ENCODE assay signal across 8 mouse cellular contexts in genomic region chr1:23491041-23491440, GRCm38 (mm10).
DNase-seq lines count a peak whose midpoint lies in the region; ATAC-seq lines count a peak whose summit lies in the region.
"Had no signal": no experiment of that assay in that cellular context is flagged by ENCODE, and none has a peak within 500 bp of the region (broad histone marks: within the 10 kb centered on the region; RNA-seq: fewer than 3 reads in every experiment).

No protein-coding gene starts in this region.

- no peak for DNase-seq in kidney, adult 18-20 months
- peak; percentile 85 for DNase-seq in cerebellum, adult 9-10 months
- DNase-seq in mesoderm, embryonic 11.5 days (ENCODE audit: low read depth, low spot score) = peak; percentile 11
- DNase-seq in spleen, postnatal 14 days (ENCODE audit: low spot score in 2 of 2) = no peak
- DNase-seq in thymus, postnatal 0 days (ENCODE audit: low spot score) = no peak
- DNase-seq: thymus, adult 2 months had no signal

- H3K27ac ChIP-seq in kidney, embryonic 15.5 days = peak overlapping the region; percentile 50; the same call in 1 of the 2 replicates

- H3K4me1 ChIP-seq in kidney, embryonic 15.5 days = peaks cover 12% of the 10 kb centered on the region

- H3K36me3 ChIP-seq in kidney, embryonic 15.5 days = no peaks in the 10 kb centered on the region

- no peak overlapping the region for H3K4me3 ChIP-seq in kidney, embryonic 15.5 days (replicated peaks)

- 41% methylated on average over 6 of the region's 6 CpGs for WGBS in kidney, embryonic 15.5 days

- ATAC-seq in kidney, embryonic 15.5 days (replicated peaks; ENCODE audit: low FRiP score) = peak; percentile 47; the same call in 1 of the 2 replicates
- ATAC-seq in cerebellum, adult (ENCODE audit: insufficient number of reproducible peaks, low FRiP score, low TSS enrichment) = peak; percentile 72

- no peaks in the 10 kb centered on the region for H3K9me3 ChIP-seq in kidney, embryonic 15.5 days (replicated peaks)

- H3K27me3 ChIP-seq in kidney, embryonic 15.5 days = no peaks in the 10 kb centered on the region

- no peak overlapping the region for H3K9ac ChIP-seq in kidney, embryonic 15.5 days

- peak overlapping the region; percentile 38; the same call in 1 of the 2 replicates for H3K4me2 ChIP-seq in kidney, embryonic 15.5 days

Comparison
In these comparisons a context has a peak if more than half of its experiments do, and no peak if none do; other contexts are left out.
1. DNase-seq: peak in cerebellum, adult 9-10 months (single experiment) and mesoderm, embryonic 11.5 days (single experiment); none in kidney, adult 18-20 months (single experiment), spleen, postnatal 14 days (0 of 2) and thymus, postnatal 0 days (single experiment).